Mouse (Mus musculus): ENCODE results near the gene Cmip. TPM values are rescaled to one million over a fixed set of nuclear protein-coding genes. Genes with fewer than 3 reads are reported as not detected.

The Cmip gene
- total RNA-seq (2014; fragmentation: Nextera tagmentation) = 30.7 and 49.5 TPM in 2 replicates
- 6.0 and 11.8 TPM in 2 replicates for total RNA-seq (2017)

DNA sequence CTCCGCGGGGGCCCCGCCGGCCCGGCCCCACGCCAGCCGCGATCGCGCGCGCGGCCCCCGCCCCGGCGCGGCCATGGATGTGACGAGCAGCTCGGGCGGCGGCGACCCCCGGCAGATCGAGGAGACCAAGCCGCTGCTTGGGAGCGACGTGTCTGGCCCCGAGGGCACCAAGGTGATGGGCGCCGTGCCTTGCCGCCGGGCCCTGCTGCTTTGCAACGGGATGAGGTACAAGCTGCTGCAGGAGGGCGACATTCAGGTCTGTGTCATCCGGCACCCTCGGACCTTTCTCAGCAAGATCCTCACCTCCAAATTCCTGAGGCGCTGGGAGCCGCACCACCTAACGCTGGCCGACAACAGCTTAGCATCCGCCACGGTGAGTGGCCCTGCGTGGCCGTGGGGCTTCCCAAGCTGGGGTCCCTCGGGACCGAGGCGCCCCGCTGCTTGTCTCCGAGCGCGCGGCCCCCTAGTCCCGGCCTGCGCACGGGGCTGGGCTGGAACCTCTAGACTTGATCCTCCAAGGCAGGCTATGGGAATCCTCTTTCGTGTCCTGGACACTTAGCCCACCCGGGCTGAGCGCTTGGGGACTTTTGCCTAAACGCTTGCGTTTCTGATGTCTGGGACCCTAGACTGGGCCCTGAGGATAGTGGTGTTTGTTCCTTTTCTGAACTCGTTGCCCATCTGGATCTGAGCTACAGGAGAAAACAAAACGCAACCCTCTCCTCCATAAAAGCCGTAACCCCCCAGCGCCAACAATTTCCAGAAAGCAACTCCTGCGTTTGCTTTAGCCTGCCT, at the start of gene Cmip:
TSS of gene Cmip (plus strand) at position 36 of the 792 bp plus-strand sequence.
- ATAC-seq (replicated peaks; ENCODE audit: poor library complexity, severe bottlenecking) = no peak

DNA sequence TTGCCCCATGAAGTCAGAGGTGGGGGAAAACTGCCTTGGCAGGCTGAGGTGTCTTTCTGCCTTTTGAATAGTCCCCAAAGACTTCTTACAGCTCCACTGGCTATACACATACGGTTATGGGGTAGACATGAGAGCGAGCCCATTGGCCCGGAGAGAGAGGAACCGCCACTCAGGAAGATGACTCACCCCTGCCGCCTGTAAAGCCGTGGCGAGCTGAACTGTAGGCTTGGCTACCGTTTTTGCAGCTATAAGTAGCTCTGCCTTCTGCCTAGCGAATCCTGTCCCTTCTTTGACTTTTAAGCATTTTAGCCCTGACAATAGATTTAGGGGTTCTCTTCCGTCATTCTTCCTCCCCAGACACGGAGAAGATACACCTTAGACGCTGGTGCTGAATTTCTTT, 47.7 kb upstream of the Cmip start:
- peak; percentile 88 for ATAC-seq (replicated peaks; ENCODE audit: poor library complexity, severe bottlenecking)

DNA sequence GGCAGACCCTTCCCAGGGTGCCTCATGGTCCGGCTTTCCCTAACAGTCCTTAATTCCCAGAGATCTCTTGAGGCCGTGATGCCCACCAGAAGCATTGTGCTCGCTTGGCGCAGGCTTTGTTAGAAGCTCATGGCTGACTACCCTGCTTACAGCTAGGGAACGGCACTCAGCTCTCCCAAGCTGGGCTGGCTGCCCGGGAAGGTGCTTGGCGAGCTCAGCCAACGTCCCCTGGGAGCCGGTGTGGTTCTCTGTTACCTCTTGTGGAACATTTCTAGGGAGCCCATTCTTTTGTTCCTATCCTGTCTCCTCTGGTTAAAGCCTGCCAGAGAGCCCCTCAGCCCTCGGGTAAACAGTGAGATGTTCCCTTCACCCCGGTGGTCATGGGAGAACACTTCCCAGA, 44.8 kb upstream of the Cmip start:
- no peak for ATAC-seq (replicated peaks; ENCODE audit: poor library complexity, severe bottlenecking)

DNA sequence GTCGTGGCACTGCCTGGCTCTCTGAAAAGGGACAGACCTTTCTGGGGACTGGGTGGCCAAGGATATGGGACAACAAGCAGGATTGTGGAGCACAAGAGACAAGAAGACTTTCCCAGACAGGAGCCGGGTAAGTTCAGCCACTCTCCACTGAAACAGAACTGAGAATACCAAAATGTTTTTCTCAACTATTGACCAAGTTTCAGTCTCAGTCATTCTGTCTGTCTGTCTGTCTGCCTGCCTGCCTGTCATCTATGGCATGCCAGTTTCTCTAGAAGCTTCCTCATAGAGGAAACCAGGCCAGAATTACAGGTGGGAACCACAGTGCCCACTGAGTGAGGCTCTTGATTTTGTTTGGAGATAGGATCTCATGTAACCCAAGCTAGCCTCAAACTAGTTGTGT, 39.1 kb upstream of the Cmip start:
- no peak for ATAC-seq (replicated peaks; ENCODE audit: poor library complexity, severe bottlenecking)

DNA sequence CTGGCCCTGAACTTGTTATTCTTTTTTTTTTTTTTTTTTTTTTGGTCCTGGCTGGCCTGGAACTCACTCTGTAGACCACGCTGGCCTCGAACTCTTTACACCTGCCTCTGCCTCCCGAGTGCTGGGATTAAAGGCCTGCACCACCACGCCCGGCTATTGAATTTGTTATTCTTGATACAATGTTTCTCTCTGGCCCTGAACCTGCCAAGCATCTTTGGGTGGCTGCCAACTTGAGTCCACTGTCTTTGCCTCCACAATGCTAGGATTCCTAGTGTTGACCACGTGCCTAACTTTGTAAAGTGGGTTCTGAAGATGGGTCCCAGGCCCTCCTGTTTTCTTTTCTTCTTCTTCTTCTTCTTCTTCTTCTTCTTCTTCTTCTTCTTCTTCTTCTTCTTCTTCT, 34.5 kb upstream of the Cmip start:
- no peak for ATAC-seq (replicated peaks; ENCODE audit: poor library complexity, severe bottlenecking)

DNA sequence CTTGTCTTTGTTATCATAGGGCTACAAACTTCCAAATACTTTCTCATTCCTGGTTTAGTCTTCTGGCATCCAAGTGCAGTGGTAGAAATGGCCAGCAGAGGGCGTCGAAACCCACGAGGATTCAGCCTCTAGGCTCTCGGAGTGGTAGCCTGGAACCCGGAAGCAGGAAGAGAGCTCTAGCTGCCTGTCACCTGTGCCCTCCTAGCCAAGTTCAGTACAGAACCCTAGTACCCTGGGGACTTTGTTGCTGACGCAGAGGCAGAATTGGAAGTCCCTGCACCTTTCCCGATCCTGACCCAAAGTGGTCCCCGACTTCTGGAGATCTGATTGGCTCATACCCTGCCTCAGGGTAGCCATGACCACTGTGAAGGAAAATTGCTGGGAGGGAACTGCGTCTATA, 32.2 kb upstream of the Cmip start:
- peak; percentile 95 for ATAC-seq (replicated peaks; ENCODE audit: poor library complexity, severe bottlenecking)

DNA sequence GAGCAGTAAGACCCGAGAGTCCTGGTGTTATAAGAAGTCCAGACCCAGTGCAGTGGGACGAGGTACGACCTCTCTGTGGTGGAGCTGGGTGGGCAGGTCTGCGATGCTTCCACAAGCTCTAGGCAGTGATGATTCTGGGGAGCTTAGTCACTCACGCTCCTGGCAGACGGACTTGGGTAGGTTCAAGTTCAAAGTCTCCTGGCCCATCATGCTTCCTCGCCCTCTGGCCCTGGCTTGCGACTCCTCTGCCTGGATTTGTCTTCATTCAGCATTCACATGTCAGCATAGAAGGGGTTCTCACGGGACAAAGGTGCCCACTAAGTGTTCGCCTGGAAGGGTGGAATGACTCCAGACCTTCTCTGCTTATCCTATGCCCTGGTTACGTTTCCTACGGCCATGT, 30.6 kb upstream of the Cmip start:
- ATAC-seq (replicated peaks; ENCODE audit: poor library complexity, severe bottlenecking) = no peak

DNA sequence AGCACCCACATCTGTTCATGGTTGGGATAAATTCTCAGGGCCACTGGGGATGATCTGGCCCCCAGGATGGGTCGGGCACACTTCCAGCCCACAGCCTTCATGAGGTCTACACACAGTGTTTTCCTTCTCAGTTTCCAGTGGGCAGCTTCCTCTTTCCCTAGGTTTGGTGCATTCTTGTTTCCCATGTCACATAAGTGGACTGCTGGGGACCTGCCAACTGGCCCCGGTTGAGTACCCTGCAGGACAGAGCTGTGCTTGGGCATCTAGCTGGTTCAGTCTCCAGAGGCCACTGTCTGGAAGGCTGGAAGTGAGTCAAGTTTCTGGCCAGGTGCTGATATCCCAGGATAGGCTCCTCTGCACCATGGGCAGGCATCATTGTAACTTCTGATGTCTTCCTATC, 29.5 kb upstream of the Cmip start:
- peak; percentile 48 for ATAC-seq (replicated peaks; ENCODE audit: poor library complexity, severe bottlenecking)

DNA sequence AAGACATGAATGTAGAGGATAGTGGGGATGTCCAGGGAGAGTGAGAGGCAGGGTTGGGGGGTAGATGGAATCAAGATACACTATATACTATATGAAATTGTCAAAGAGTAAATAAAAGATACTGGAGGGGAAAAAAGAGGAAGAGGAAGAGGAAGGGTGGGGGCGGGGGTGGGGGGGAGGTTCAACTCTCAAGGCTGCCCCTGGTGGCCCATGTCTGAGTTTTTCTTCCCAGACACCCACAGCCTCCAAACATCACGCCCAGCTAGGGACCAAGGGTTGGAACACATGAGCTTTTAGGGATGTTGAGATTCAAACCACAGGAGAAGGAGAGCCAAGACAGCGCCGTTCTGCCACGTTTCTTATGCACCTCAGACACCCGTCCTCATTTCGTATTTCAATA, 23.7 kb upstream of the Cmip start:
- ATAC-seq (replicated peaks; ENCODE audit: poor library complexity, severe bottlenecking) = peak; percentile 91

DNA sequence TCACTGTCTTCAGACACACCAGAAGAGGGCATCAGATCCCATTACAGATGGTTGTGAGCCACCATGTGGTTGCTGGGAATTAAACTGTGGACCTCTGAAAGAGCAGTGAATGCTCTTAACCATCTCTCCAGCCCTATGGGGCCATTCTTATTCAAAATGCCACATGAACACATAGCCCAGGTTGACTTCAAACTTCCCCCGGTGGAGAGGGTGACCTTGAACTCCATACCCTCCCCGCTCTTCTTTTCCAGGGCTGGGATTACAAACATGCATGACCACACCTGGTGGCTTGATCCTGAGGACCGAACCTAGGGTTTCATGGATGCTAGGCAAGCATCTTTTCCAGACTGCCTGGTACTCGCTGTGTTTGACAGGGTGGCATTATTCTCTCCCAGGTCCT, 20.3 kb upstream of the Cmip start:
- no peak for ATAC-seq (replicated peaks; ENCODE audit: poor library complexity, severe bottlenecking)

DNA sequence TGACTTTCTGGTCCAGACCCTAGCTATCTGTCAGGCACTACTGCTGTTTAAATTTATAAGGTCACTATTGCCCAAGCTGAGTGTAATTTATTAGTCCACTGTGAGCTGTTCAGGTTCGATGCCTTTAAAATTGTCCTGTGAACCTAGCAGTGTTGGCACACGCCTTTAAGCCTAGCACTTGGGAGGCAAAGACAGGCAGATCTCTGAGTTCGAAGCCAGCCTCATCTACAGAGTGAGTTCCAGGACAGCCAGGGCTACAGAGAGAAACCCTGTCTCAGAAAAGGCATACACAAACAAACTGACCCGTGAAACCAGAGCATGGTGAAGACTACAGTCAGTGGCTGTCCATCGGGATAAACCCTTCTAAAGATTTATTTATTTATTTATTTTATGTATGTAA, 16.5 kb upstream of the Cmip start:
- no peak for ATAC-seq (replicated peaks; ENCODE audit: poor library complexity, severe bottlenecking)

DNA sequence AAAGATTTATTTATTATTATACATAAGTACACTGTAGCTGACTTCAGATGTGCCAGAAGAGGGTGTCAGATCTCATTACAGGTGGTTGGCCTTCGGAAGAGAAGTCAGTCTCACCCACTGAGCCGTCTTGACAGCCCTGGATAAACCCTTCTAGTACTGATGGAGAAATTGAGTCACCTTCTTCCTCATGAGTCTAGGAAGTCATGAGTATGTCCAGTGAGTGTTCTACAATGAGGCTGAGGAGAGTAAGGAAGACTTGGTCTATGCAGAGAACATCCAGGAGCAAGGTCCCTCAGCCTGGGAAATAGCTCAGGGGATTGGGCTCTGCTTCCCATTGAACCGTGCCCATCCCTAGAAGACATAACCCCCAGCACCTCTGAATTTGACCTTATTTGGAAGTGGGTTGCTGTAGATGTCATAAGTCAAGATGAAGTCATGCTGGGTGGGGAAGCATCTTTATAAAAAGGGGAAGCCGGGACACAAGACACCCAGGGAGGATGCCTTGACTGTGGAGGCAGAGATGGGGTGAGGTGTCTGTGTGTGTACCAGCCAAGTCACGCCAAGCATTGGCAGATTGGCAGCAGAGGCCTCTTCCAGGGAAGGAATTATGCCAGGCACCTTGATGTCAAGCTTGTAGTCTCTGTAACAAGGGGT, 15.9 kb upstream of the Cmip start:
- peak; percentile 90 for ATAC-seq (replicated peaks; ENCODE audit: poor library complexity, severe bottlenecking)

DNA sequence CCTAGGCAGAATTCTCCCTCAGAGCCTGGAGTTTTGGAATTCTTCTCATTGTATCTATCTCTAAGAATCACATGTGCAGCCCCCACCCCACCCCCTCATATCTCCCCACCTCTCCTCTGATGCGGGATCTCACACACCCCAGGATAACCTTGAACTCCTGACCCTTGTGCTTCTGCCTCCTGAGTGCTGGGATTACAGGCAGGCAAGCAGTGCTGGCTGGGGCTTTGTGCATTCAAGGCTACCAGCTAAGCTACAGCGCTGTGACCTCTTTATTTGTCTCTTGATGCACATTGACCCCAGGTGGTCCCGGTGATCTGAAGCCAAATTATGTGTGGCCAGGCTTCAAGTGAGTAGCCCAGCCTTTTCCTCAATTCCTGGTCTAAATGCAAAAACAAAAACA, 15.0 kb upstream of the Cmip start:
- ATAC-seq (replicated peaks; ENCODE audit: poor library complexity, severe bottlenecking) = no peak

DNA sequence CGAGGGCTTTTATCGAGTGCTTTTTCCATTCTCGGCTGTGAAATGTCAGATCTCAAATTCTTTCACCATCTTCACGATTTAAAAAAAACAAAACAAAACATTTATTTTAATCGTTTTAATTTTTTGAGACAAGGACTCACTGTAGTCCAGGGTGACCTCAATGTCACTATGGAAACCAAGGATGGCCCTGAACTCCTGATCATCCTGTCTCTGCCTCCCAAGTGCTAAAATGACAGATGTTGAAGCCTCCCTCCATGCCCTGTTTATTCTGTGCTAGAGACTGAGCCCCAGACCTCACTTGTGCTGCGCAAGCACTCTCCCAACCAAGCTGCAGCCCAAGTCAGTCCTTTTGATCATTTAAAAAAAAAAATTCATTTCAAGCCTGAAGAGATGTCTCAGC, 14.6 kb upstream of the Cmip start:
- no peak for ATAC-seq (replicated peaks; ENCODE audit: poor library complexity, severe bottlenecking)

DNA sequence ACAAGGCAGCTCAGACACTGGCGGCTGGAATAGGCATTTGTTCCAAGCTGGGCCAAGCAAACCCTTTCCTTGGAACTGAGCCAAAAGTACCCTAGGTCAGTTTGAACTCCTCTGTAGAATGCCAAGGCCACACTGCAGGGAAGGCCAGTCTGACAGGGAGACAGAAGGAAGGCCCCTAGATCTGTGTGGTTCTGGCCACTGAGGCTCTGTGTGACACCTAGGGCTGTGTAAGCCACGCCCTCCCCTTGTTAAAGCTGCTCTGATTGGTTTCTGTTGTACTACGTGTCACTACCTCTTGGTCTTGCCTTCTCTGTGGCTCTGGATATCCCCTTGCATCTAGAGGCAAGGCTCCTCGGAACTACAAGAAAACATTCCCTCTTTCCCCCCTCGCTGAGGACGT, 12.3 kb upstream of the Cmip start:
- no peak for ATAC-seq (replicated peaks; ENCODE audit: poor library complexity, severe bottlenecking)

DNA sequence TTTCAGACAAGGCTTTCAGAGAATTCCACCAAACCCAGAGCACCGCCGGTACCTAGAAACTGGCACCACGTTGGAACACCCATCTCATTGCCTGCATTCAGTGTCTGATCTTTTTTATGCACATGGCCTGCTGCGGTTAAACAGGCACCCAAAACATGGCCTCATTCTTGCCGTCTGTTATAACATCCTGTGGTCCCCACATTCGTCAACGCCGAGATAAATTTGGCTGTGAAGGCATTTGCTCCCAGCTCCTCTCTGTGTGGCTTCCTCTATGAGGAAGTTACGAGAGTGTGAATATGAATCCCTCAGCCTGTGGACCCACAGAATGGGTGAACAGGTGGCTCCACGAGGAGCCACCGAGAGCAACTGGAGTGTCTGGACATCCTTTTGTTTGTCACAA, 8.5 kb upstream of the Cmip start:
- ATAC-seq (replicated peaks; ENCODE audit: poor library complexity, severe bottlenecking) = peak; percentile 57

DNA sequence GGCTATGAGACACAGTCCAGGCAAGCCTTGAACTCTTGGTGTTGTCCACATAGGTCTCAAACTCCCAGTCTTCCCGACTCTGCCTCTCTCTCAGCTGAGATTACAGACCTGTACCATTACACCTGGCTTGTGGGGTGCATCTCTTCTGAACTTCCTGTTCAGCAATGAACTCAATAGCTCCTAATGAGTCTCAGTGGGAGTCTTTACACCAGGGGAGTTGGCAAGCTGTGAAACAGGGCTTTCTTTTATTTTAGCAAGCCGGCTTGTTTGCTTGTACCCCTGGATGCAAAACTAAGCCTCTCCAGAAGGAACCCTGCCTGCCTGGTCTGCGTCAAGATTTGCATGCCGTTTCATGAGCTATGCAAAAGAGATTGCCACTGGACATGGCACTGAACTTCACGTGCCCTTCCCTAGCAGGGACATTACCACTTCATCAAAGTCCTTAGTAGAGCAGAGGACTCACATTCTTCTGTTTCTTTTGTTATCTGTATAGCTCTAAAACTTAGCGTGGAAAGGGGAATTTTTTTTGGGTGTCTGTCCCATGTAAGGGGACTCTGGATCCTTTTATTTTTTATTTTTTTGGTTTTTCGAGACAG, 5.7 kb upstream of the Cmip start:
- ATAC-seq (replicated peaks; ENCODE audit: poor library complexity, severe bottlenecking) = no peak

DNA sequence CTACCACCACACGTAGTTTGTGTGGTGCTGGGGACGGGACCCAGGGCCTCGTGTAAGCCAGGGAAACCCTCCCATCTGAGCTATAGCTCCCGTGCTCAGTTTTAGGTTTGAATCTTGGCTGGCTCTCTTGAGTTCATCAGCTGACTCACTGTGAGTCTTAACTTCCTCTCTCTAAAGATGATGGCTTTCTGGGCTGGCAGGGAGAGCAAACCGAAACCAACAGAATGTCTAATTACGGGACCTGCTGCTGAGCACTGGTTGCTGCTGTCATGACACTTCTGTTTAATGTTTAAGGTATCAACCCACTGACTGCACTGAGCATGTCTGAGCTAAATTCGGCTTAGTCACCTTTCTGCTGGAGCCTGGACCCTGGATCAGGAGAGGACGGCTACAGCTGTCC, 4.2 kb upstream of the Cmip start:
- ATAC-seq (replicated peaks; ENCODE audit: poor library complexity, severe bottlenecking) = peak; percentile 52

DNA sequence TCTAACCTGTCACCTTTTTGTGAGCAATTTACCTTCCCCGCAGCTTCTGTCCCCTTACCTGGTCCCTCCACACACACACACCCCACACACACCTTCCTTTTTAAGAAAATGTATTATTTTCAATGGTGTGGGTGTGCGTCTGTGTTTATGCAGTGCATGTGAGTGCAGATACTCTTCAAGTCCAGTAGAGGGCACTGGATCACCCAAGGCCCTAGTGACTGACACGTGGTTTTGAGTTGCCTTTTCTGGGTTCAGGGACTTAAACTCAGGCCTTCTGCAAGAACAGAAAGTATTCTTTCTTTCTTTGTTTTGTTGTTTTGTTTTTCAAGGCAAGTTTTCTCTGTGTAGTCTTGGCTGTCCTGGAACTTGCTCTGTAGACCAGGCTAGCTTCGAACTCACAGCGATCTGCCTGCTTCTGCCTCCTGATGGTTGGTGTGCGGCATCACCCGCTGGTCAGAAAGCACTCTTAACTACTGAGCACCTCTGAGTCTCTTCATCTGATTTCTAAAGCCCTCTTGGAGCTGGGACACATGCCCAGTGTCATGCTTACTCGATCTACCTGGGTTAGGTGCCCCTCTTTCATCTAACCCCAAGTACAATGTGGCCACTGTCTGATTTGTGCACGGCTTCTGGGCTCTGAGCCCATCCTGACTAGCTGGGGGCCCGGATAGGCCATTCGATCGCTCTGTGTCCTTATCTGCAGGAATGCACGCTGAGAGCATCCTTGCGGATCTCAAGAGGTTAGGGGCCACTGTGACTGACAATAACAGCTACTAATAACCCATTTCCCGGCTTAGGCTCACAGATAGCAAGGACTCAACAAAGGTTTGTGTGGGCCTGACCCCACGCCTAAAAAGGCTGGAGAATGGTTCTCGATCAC, 3.2 kb upstream of the Cmip start:
- no peak for ATAC-seq (replicated peaks; ENCODE audit: poor library complexity, severe bottlenecking)

DNA sequence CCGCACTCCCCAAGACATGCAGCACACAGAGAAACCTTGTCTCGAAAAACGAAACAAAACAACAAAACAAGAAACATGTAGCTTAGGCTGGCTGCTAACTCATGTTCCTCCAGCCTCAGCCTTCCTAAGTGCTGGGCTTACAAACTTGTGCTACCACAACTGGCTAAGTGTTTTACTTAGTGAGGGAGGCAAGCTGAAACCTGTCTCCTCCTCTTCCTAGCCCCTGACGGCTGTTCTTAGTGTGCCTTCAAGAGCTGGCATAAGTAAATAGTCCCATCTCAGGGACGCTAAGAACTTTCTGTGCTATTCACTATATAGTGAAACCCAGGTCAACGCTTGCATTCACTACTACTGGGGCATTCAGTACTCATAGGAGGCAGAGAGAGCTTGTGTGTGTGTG, 2.4 kb upstream of the Cmip start:
- ATAC-seq (replicated peaks; ENCODE audit: poor library complexity, severe bottlenecking) = no peak

Measured in granulocyte monocyte progenitor cell, adult 5-6 weeks (primary cell).